Mouse (Mus musculus) neutrophil, adult 5-6 weeks (primary cell): ENCODE measurements around the gene Myadml2. TPM values are rescaled to one million over a fixed set of nuclear protein-coding genes. Genes with fewer than 3 reads are reported as not detected.
A peak's percentile ranks its signal among the peaks of the same experiment; 100 is the strongest.

ENCODE experiments used
- ATAC-seq: fragments of 151-379, 151-347 bp; 2 replicates; pipeline ENCODE4 v1.8.0; 2017; ENCODE audit warnings: mild to moderate bottlenecking, moderate TSS enrichment; ENCODE audit not compliant: insufficient number of reproducible peaks, poor library complexity, low FRiP score, severe bottlenecking; ENCODE audit errors: extremely low read depth
- total RNA-seq: library from RNA; stranded (forward); fragments of 200-1000 nt; gene quantifications from 2 replicates; pipeline ENCODE4 v1.2.3, GENCODE M21; 2017

The Myadml2 gene
- total RNA-seq, 1 experiment from 2014 or later: not detected

DNA sequence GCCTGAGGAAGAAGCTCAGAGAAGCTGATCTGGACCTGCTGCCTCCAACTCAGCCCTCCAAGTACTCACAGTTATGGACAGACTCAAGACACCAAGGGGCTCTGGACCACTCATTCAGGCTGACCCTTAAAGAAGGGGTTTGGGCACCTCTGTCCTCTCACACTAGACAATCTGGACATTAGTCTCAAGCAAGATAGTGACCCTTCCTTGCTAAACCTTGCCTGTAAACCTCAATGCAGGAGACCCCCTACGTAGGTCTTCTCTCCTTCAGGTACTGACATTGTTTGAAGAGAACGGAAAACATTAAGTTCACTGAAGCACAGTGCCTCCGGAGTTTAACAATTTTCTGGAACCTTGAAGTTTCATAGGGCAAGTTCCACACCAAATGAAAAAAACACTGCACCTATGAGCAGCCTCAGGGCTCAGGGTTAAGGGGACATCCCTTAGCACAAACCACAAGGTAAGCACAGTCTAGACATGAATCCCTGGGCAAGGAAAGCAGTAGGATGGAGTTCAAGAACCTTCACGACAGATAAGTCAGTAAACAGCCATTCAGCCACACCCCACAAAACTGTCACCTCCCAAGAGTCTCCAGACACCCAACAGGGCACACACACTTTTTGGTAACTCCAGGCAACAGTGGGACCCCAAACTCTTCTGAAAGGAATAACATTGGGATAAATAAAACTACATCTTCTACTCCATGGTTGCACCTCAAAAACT is 16.1 kb downstream of the Myadml2 start:
- ATAC-seq: no peak

DNA sequence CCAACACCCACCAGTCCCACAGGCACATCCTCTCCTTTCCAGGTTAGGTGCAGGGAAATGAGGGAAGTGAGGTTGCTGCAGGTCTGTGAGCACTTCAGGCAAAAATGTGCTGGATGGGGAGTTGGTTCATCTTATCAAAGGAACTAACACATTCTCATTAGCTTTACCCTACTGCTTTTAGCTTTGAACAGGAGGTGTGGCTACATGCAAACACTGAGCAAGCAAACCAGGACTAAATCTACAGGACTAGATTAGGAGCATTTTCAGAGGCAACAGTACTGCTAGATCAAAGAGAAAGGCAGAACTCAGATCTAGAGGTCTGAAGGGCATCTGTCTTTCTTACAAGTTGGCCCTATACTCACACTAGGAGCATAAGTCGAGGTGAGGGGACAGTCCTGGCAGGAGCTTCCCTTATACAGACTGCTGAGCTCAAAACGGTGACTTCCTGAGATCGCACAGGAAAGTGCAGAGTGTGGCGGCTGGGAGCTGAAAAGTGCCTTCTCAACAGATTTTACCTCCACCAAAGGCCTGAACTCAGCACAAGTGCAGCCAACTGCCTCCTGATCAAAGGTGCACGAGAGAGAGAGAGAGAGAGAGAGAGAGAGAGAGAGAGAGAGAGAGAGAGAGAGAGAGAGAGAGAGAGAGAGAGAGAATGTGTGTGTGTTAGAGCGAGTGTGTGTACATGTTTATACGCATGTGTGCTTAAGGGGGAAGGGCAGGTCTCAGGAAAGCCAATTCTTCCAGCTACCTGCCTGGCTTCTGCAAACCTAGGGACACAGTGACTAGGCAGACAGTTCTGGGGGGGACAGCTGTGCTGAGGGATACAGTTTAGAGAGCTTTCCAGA is 16.9 kb downstream of the Myadml2 start:
- no peak for ATAC-seq

DNA sequence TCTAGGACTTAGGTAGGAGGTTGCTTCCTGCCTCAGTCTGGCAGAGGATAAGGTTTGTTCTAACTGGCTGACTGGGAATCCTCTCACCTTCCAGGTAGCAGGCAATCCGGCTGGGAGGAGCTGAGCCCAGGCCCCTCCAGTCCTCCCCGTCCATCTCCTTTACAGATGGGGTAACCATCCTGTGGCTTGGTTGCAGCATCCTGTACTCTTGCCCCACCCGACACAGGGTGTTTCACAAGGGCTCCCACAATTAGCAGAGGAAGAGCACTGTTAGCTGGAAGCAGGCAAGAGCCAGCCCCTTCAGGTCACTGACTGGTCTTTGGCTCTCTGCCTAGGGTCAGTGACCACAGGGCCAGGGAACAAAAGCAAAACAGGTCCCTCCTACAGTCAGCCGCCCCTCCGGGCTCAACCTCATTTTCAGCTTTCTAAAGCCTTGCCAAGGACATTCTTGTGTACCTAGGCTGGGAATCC is 17.5 kb downstream of the Myadml2 start:
- peak; percentile 55 for ATAC-seq

GRCm38 (mm10) chr11:120629911-120630310 is 18.0 kb downstream of the Myadml2 start:
- ATAC-seq: no peak

DNA sequence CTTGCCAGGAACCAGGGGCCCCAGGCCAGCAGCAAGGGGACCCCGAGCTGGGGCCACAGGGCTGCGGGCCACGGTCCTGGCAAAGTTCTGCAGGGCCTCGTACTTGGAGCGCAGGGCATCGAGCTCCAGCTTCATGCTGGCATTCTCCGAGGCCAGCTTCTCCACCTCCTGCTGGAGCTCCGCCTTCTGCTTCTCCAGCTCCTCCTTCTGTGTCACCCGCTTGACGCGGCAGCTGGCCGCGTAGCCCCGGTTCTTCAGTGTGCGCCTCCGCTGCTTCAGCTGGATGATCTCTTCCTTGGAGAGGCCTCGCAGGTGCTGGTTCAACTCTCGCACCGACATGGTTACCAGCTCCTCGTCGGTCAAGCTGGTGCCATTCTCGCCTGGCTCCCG is 18.6 kb downstream of the Myadml2 start:
- peak; percentile 31; the same call in 1 of the 2 replicates for ATAC-seq

DNA sequence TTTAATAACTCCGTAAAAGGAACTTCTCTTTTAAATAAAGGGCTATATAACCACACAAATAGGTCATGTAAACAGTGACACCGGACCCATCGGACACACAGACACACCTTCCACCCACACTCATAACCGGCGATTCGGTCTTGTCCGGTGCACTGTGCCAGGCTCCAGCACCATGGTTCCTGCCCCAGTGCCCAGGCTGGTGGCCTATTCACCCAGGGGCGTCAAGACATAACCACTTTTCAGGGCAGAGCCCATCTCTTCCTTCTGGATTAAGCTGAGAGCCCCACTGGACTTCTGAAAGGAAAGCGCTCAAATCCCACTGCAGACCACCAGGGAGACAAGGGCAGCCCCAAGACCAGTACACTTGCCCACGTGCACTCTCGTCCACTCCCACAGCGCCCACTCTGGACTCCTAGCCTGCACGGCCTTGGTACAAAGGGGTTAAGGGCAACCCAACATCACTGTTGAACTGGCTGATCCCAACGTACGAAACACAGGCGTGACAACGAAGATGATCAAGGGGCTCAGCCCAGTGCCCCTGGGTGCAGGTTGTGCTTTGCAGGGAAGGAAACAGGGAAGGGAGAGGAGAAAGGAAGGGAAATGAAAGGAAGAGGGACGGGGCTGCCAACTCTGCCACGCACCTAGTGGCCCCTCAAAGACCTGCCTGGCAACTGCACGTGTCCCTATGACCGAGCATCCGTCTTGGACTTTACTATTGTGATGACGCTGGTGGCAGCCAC is 19.2 kb downstream of the Myadml2 start:
- ATAC-seq: no peak

GRCm38 (mm10) chr11:120627468-120628300 is 20.3 kb downstream of the Myadml2 start:
- peak; percentile 58 for ATAC-seq

- no peak for ATAC-seq
These were observed 21.0 kb downstream of the Myadml2 start for GRCm38 (mm10) chr11:120626785-120627467.

DNA sequence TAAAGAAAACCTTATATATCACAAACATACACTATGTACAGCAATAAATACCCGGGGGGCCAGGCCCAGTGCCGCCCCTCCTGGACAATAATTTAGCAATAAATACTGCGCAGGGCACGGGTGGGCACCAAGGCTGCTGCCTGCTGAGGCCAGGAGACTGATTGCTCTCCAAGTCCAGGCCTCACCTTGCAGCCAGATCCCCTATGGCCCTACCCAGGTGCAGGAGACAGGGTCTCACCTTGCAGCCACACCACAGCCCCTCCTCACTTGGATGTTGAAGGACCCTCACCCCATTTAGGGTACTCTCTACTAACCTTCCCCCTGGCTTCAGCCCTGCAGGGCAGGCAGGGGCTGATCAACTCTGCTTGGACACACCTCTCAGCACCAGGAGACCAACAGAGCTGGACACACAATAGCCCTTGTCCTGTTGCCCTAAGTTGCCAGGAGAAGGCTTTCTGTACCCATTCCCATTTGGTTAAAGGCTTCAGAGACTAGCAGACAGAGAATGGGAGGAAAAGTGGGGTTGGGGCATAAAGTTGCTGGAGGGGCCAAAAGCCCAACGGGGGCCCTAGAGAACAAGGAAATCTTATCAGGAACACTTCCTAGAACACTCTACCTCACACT is 22.7 kb downstream of the Myadml2 start, which contains the start of gene Sirt7:
Gene Sirt7, minus strand, starts transcription at position 89 of the 624 bp plus-strand sequence.
- ATAC-seq: no peak

GRCm38 (mm10) chr11:120624680-120625111 is 23.3 kb downstream of the Myadml2 start:
- 0 out of 2 replicates have a peak, but pooled peaks have one; percentile 31 for ATAC-seq

- peak; percentile 36; the same call in 1 of the 2 replicates for ATAC-seq
These were observed 23.8 kb downstream of the Myadml2 start for GRCm38 (mm10) chr11:120623961-120624679.

DNA sequence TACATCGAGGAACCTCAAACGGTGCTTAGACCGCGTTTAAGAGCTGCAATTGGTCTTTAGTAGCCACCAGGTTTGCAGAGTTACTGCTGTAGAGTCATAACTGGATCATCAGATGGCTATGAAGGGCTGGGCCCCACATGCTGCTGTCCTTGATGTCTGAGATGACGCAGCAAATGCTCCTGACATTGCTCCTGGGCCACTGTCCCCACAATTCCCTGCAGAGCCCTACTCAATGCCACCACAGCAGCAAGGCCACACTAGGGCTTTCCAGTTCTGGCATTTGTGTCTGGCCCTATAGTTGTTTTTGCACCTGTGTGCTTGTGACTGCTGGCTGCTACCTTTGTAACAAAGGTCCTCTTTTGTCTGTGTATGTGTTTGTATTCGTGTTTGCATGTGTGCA is 25.2 kb downstream of the Myadml2 start:
- no peak for ATAC-seq

- no peak for ATAC-seq
These were observed 27.8 kb downstream of the Myadml2 start for GRCm38 (mm10) chr11:120620195-120620594.

GRCm38 (mm10) chr11:120618619-120619535 is 29.1 kb downstream of the Myadml2 start:
- ATAC-seq: no peak

GRCm38 (mm10) chr11:120617519-120618112 is 30.3 kb downstream of the Myadml2 start, which contains the start of gene Pcyt2:
TSS of gene Pcyt2 (minus strand) at chr11:120617936.
- peak; percentile 80 for ATAC-seq
